Mouse (Mus musculus) testis, adult 2 months (tissue): Measurements from ENCODE around the gene Fam32a.

Source experiments
- CTCF ChIP-seq: fragments of 200-500 bp; IDR thresholded peaks from 2 replicates; pipeline ENCODE4 v1.5.1; 2012; ENCODE audit warnings: low read depth, mild to moderate bottlenecking, inconsistent platforms, low read length, moderate library complexity; ENCODE audit not compliant: control insufficient read depth, insufficient read depth, insufficient replicate concordance
- POLR2A ChIP-seq: fragments of 200-500 bp; IDR thresholded peaks from 2 replicates; pipeline ENCODE4 v1.6.1; 2012; ENCODE audit warnings: low read depth, mild to moderate bottlenecking, inconsistent platforms, low read length, moderate library complexity; ENCODE audit not compliant: control insufficient read depth

DNA sequence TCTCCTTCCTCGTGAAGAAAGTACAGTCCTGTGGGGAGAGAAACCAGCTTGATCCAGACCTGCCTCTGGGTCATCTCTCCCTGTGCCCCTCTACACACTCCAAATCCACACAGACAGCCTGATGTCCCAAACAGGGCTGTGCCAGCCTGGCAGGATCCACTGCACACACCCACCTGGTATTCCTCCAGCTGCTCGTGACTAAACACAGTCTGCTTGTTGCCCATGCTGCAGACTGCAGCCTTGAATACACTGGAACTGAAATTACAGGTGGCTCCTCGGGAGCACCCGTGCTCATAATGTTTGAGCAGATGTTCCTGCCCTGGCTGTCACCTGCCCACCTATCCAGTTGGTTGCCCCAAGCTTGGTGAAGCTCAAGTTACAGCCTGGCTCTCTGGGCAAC is 6.8 kb upstream of the Fam32a start, which contains the start of gene Cib3:
- TF ChIP-seq CTCF (no peak), POLR2A (no peak)
